12 mouse cellular contexts compared by ENCODE assay signal in genomic region chr11:113805974-113806373, GRCm38 (mm10). TPM values are rescaled to one million over a fixed set of nuclear protein-coding genes. Genes with fewer than 3 reads are reported as not detected.
A peak's percentile ranks its signal among the peaks of the same experiment; 100 is the strongest.
DNase-seq lines count a peak whose midpoint lies in the region; ATAC-seq and TF ChIP-seq lines count a peak whose summit lies in the region.
"Had no signal": no experiment of that assay in that cellular context is flagged by ENCODE, and none has a peak within 500 bp of the region (broad histone marks: within the 10 kb centered on the region; RNA-seq: fewer than 3 reads in every experiment).

No protein-coding gene starts in this region.

- DNase-seq in heart, embryonic 10.5 days (ENCODE audit: low spot score) = no peak
- DNase-seq in heart, adult 18-20 months = no peak
- DNase-seq in layer of hippocampus, adult 2 months (ENCODE audit: low spot score in 2 of 2) = no peak
- DNase-seq in layer of hippocampus, postnatal 10 days (ENCODE audit: low spot score in 2 of 2) = no peak
- peak; percentile 75 for DNase-seq in 416B (ENCODE audit: low read depth)
- DNase-seq in MN1 (ENCODE audit: low spot score) = no peak
- no peak for DNase-seq in adrenal gland, adult (ENCODE audit: inconsistent age in 2 of 2, low spot score in 1 of 2)
- DNase-seq: gastrocnemius, postnatal 36 days; kidney, adult 18-20 months had no signal

- peak; percentile 48 for ATAC-seq in granulocyte monocyte progenitor cell, adult 5-6 weeks (replicated peaks; ENCODE audit: poor library complexity, severe bottlenecking)

- H3K9me3 ChIP-seq in heart, embryonic 10.5 days = no peaks in the 10 kb centered on the region
- H3K9me3 ChIP-seq: neural tube, embryonic 13.5 days had no signal

- H3K4me1 ChIP-seq in heart, embryonic 10.5 days = peaks cover 58% of the 10 kb centered on the region

- no peak overlapping the region for H3K4me3 ChIP-seq in heart, embryonic 10.5 days
- H3K4me3 ChIP-seq in layer of hippocampus, adult 2 months = no peak overlapping the region
- H3K4me3 ChIP-seq: erythroblast, embryonic 14.5 days; neural tube, embryonic 13.5 days had no signal

- 61% methylated on average over 10 of the region's 10 CpGs for WGBS in heart, embryonic 10.5 days

- H3K36me3 ChIP-seq in heart, embryonic 10.5 days = no peaks in the 10 kb centered on the region

- TF ChIP-seq CTCF in layer of hippocampus, adult 2 months (conservative IDR thresholded peaks at IDR 0.05) = peak; percentile 57

- peak overlapping the region; percentile 75; the same call in 1 of the 2 replicates for H3K27ac ChIP-seq in heart, embryonic 10.5 days
- peak overlapping the region; percentile 63 for H3K27ac ChIP-seq in layer of hippocampus, adult 2 months
- H3K27ac ChIP-seq: neural tube, embryonic 13.5 days had no signal

- 0 out of 2 replicates have a peak, but pooled peaks cover 2% of the 10 kb centered on the region for H3K27me3 ChIP-seq in heart, embryonic 10.5 days (ENCODE audit: insufficient read depth, poor library complexity, severe bottlenecking)
- H3K27me3 ChIP-seq: neural tube, embryonic 13.5 days had no signal

RNA-seq across cellular contexts. Expression of gene Cdc42ep4, which starts 54.3 kb away (rescaled TPM):
- polyA plus RNA-seq in heart, embryonic 10.5 days (2016; fragmentation: Nextera tagmentation; extraction: Ambion mirVana) = 30.4 and 45.4 TPM in 2 replicates
- total RNA-seq in heart, adult 18-20 months (2021) = 10 to 100 TPM; 19.1 to 23.8 TPM
- total RNA-seq in layer of hippocampus, adult 2 months (2021) = 10 to 100 TPM; 30.5 to 35.2 TPM
- total RNA-seq in layer of hippocampus, postnatal 10 days (2021) = 10 to 100 TPM; 43.2 to 47.6 TPM
- 13.9 and 15.5 TPM in 2 replicates for total RNA-seq in granulocyte monocyte progenitor cell, adult 5-6 weeks (2014; fragmentation: Nextera tagmentation)
- total RNA-seq in granulocyte monocyte progenitor cell, adult 5-6 weeks (2017) = 14.8 and 21.5 TPM in 2 replicates
